Mouse (Mus musculus) stomach, embryonic 16.5 days (tissue): ENCODE results near the gene Man1a2. TPM values are rescaled to one million over a fixed set of nuclear protein-coding genes. Genes with fewer than 3 reads are reported as not detected.

ENCODE experiments used
- ATAC-seq: fragments of 200-750 bp; cut with Nextera tagmentation; 2 replicates; pipeline ENCODE4 v1.8.0; 2017; ENCODE audit warnings: moderate number of reproducible peaks, moderate TSS enrichment; ENCODE audit not compliant: insufficient read depth, low FRiP score
- H3K27ac ChIP-seq: fragments of 300-500 bp; sonication (generic); 2 replicates; pipeline ENCODE4 v1.5.1; 2014; ENCODE audit warnings: low read length
- H3K27me3 ChIP-seq: fragments of 300-500 bp; sonication (generic); 2 replicates; pipeline ENCODE4 v1.6.1; 2014; ENCODE audit warnings: low read length, control low read depth, mixed read lengths; ENCODE audit not compliant: control insufficient read depth, insufficient read depth
- H3K36me3 ChIP-seq: fragments of 300-500 bp; sonication (generic); 2 replicates; pipeline ENCODE4 v1.6.1; 2014; ENCODE audit warnings: low read length; ENCODE audit not compliant: control insufficient read depth, insufficient read depth
- H3K4me1 ChIP-seq: fragments of 300-500 bp; sonication (generic); 2 replicates; pipeline ENCODE4 v1.6.1; 2014; ENCODE audit warnings: low read length, control low read depth, mixed read lengths; ENCODE audit not compliant: control insufficient read depth, insufficient read depth
- H3K4me2 ChIP-seq: fragments of 300-500 bp; sonication (generic); 2 replicates; pipeline ENCODE4 v1.6.1; 2014; ENCODE audit warnings: low read depth, low read length, mixed read lengths
- H3K4me3 ChIP-seq: fragments of 300-500 bp; sonication (generic); replicated peaks from 2 replicates; pipeline ENCODE4 v1.5.1; 2014; ENCODE audit warnings: mild to moderate bottlenecking, low read length
- H3K9ac ChIP-seq: fragments of 300-500 bp; sonication (generic); 2 replicates; pipeline ENCODE4 v1.6.1; 2014; ENCODE audit warnings: low read length
- H3K9me3 ChIP-seq: fragments of 300-500 bp; sonication (generic); replicated peaks from 2 replicates; pipeline ENCODE4 v1.6.1; 2016; ENCODE audit warnings: low read length, control low read depth; ENCODE audit not compliant: control insufficient read depth
- WGBS: fragments of 180-500 bp; shearing (Covaris S2); extraction: QIAGEN DNeasy Blood & Tissue Kit; methylation state at CpG from one replicate; pipeline ENCODE4 v1.1.7; 2014; 5-methylcytosine and 5-hydroxymethylcytosine counted together
- polyA plus RNA-seq: library from polyadenylated mRNA; unstranded; fragments of >200 nt; fragmentation: Nextera tagmentation; extraction: Ambion mirVana; gene quantifications from 2 replicates; pipeline ENCODE4 v1.2.1, GENCODE M21; 2015

Gene Man1a2
- 41.6 and 43.4 TPM in 2 replicates for polyA plus RNA-seq

GRCm38 (mm10) chr3:100685087-100685762 is at the start of gene Man1a2:
Gene Man1a2, minus strand, starts transcription at chr3:100685503.
- Histone ChIP-seq H3K9ac (peak within 1 kb of the TSS; percentile 98), H3K27me3 (no peaks in the 10 kb centered on the region), H3K36me3 (no peaks in the 10 kb centered on the region), H3K9me3 (no peaks in the 10 kb centered on the region), H3K4me2 (peak within 1 kb of the TSS; percentile 93), H3K27ac (peak within 1 kb of the TSS; percentile 96), H3K4me1 (peaks cover 19% of the 10 kb centered on the region), H3K4me3 (peak within 1 kb of the TSS; percentile 95)
- under 1% methylated on average over 80 of the region's 92 CpGs for WGBS
- peak; percentile 95 for ATAC-seq

- H3K9ac ChIP-seq = no peak overlapping the region
- 70% methylated on average over 12 of the region's 12 CpGs for WGBS
- H3K36me3 ChIP-seq = no peaks in the 10 kb centered on the region
- no peak for ATAC-seq
- H3K27me3 ChIP-seq = no peaks in the 10 kb centered on the region
- H3K4me1 ChIP-seq = no peaks in the 10 kb centered on the region
- H3K27ac ChIP-seq = no peak overlapping the region
- no peaks in the 10 kb centered on the region for H3K9me3 ChIP-seq
- no peak overlapping the region for H3K4me3 ChIP-seq
- no peak overlapping the region for H3K4me2 ChIP-seq
These were observed 49.3 kb upstream of the Man1a2 start for GRCm38 (mm10) chr3:100734482-100735154.

- 90% methylated on average over 11 of the region's 11 CpGs for WGBS
- H3K27me3 ChIP-seq = no peaks in the 10 kb centered on the region
- ATAC-seq = no peak
These were observed 46.6 kb upstream of the Man1a2 start for GRCm38 (mm10) chr3:100731896-100732295.

GRCm38 (mm10) chr3:100731347-100731746 is 46.0 kb upstream of the Man1a2 start:
- no peaks in the 10 kb centered on the region for H3K36me3 ChIP-seq
- 78% methylated on average over 3 of the region's 3 CpGs for WGBS
- H3K4me1 ChIP-seq = no peaks in the 10 kb centered on the region
- H3K27me3 ChIP-seq = no peaks in the 10 kb centered on the region
- no peak overlapping the region for H3K4me3 ChIP-seq
- H3K9ac ChIP-seq = no peak overlapping the region
- H3K4me2 ChIP-seq = no peak overlapping the region
- H3K9me3 ChIP-seq = no peaks in the 10 kb centered on the region
- no peak for ATAC-seq
- H3K27ac ChIP-seq = no peak overlapping the region

More at GRCm38 (mm10) chr3:100731896-100732295, 46.6 kb upstream of the Man1a2 start:
- no peaks in the 10 kb centered on the region for H3K36me3 ChIP-seq
- H3K27ac ChIP-seq = no peak overlapping the region
- no peak overlapping the region for H3K4me2 ChIP-seq
- no peak overlapping the region for H3K4me3 ChIP-seq
- H3K4me1 ChIP-seq = no peaks in the 10 kb centered on the region
- H3K9me3 ChIP-seq = no peaks in the 10 kb centered on the region
- H3K9ac ChIP-seq = no peak overlapping the region

- H3K4me2 ChIP-seq = no peak overlapping the region
- H3K4me1 ChIP-seq = no peaks in the 10 kb centered on the region
- 70% methylated on average over 4 of the region's 4 CpGs for WGBS
- H3K27me3 ChIP-seq = no peaks in the 10 kb centered on the region
- no peak overlapping the region for H3K9ac ChIP-seq
- no peak for ATAC-seq
- H3K4me3 ChIP-seq = no peak overlapping the region
- H3K9me3 ChIP-seq = peaks cover 7% of the 10 kb centered on the region
- no peaks in the 10 kb centered on the region for H3K36me3 ChIP-seq
- no peak overlapping the region for H3K27ac ChIP-seq
These were observed 42.9 kb upstream of the Man1a2 start for GRCm38 (mm10) chr3:100728008-100728712.

- Histone ChIP-seq H3K4me2 (no peak overlapping the region), H3K4me1 (no peaks in the 10 kb centered on the region), H3K9me3 (peaks cover 14% of the 10 kb centered on the region), H3K27me3 (no peaks in the 10 kb centered on the region), H3K27ac (no peak overlapping the region), H3K4me3 (no peak overlapping the region), H3K36me3 (no peaks in the 10 kb centered on the region), H3K9ac (no peak overlapping the region)
- ATAC-seq = no peak
- 56% methylated on average over 11 of the region's 11 CpGs for WGBS
These were observed 40.8 kb upstream of the Man1a2 start for GRCm38 (mm10) chr3:100725960-100726674.

- Histone ChIP-seq H3K4me3 (no peak overlapping the region), H3K27me3 (no peaks in the 10 kb centered on the region), H3K9me3 (peaks cover 14% of the 10 kb centered on the region), H3K4me2 (no peak overlapping the region), H3K36me3 (no peaks in the 10 kb centered on the region), H3K4me1 (0 out of 2 replicates have a peak, but pooled peaks cover 8% of the 10 kb centered on the region), H3K27ac (no peak overlapping the region), H3K9ac (no peak overlapping the region)
- ATAC-seq = no peak
- WGBS = 91% methylated on average over 5 of the region's 5 CpGs
These were observed 35.5 kb upstream of the Man1a2 start for GRCm38 (mm10) chr3:100720786-100721300.

- no peaks in the 10 kb centered on the region for H3K27me3 ChIP-seq
- ATAC-seq = no peak
- H3K4me2 ChIP-seq = no peak overlapping the region
- H3K9ac ChIP-seq = no peak overlapping the region
- H3K4me3 ChIP-seq = no peak overlapping the region
- H3K36me3 ChIP-seq = no peaks in the 10 kb centered on the region
- H3K4me1 ChIP-seq = 0 out of 2 replicates have a peak, but pooled peaks cover 8% of the 10 kb centered on the region
- whole genome bisulfite sequencing = 33% methylated on average over 7 of the region's 7 CpGs
- H3K9me3 ChIP-seq = no peaks in the 10 kb centered on the region
- no peak overlapping the region for H3K27ac ChIP-seq
These were observed 30.9 kb upstream of the Man1a2 start for GRCm38 (mm10) chr3:100716241-100716640.
